Mouse (Mus musculus) thymus, postnatal 25 days (tissue): ENCODE results near the gene C130050O18Rik.

Experiments
- DNase-seq: peaks from one replicate; pipeline ENCODE4 v3.0.0; 2022

C130050O18Rik gene

DNA sequence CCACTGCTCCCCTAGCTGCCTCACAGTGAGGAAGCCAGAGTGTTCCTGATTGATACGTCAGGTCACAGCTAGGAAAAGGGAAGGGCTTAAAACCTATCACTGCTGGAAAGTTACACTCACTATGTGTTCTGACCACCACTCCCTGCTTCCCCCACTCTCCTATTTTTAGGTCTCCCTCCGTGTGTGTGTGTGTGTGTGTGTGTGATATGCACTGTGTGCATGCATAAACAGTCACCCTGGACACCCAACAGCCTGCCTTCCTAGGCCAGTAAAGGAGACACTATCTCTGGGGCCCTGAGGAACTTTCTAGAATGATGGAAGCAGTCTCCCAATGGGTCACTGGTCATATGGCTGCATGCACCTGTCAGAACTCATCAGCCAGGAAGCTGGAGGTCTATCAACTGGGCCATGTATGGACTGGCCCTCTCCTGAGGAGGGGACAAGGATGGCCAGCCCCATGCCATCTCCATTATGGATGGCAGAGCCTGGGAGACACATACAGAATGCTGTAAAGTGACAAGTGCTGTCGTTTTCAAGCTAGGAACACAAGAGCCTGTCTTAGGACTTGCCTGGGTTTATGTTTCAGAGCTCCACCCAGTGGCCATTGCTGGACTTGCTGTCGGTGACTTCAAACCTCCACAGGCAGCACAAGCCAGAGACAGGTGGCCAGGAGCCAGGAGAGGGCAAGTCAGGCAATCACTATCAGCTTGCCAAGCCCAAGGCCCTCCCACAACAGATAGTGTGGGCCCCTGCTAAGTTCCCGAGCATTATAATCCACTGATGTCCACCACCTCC is 6.9 kb upstream of the C130050O18Rik start:
- DNase-seq = peak; percentile 91

DNA sequence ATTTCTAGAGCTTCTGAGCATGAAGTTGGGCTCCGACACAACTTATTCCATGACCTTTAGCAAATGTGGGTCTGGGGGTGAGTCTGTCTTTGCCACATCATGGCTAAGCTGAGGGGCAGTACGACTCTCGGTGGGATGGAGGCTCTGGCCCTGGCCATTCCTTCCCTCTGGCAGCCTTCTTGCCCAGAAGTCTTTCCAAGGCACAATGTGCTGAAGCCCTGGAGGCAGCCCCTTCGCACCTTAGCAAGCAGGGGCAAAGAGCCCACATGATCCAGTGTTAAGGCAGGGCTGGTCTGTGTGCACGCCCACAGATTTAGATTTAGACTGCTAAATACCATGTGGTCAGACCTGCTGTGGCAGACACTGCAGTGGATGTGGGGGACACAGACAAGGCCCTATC is 6.3 kb upstream of the C130050O18Rik start:
- no peak for DNase-seq

DNA sequence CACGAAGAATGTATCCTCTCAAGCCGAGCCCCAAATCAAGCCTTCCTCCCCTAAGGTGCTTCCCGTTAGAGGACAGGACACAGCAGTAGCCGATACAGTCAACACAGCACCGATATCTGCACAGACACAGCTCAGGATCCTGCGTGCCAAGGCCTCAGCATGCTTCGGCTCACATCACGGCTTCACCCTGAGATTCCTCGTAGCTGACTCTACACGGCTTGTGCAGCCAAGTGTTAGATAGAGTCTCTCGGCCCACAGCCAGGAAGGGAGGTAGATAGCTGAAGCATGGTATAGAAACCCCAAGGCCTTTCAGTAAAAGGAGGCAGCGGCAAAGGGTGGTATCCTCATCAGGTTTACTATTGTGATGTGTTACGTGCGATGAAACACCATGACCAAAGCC is 5.1 kb upstream of the C130050O18Rik start:
- no peak for DNase-seq

DNA sequence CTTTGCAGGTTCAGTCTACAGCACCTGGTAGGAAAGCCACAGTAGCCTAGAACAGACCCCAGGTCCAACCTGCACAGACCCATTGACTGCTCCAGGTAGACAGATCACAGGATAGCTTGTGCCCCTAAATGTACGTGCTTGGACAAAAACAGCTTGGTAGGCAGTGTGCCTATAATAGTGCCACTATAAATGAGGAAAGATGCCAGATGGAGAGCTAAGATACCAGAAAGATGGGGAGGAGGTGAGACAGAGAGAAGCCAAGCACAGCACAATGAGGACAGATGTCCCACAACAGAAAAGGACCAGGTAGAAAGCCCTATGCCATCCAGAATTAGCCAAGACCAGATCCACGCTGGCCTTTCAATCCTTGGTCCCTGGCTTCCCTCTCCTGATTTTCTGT is 3.0 kb upstream of the C130050O18Rik start:
- DNase-seq = no peak

DNA sequence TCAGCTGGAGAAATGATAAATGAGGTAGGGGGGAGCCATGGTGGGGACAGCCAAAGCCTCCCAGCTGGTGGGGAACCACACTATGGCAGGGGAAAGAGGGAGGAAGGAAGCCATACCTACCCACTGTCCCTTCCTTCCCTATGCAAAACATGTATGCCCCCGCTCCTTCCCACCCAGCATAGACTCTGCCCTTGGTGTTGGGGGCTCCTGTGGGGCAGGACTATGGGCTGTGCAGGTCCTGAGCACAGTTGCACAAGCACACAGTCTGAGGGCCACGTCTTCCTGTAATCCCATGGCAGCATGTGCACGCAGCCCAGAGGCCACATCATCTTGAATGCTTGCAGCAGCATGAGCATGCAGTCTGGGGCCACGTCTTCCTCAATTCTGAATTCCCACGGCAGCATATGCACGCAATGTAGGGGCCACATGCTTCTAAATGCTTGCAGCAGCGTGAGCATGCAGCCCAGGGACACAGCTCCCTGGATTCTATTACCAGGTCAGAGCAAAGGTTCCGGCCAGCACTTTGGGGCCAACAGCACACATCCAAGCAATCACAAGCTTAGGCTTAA is 1.3 kb upstream of the C130050O18Rik start:
- DNase-seq = no peak

DNA sequence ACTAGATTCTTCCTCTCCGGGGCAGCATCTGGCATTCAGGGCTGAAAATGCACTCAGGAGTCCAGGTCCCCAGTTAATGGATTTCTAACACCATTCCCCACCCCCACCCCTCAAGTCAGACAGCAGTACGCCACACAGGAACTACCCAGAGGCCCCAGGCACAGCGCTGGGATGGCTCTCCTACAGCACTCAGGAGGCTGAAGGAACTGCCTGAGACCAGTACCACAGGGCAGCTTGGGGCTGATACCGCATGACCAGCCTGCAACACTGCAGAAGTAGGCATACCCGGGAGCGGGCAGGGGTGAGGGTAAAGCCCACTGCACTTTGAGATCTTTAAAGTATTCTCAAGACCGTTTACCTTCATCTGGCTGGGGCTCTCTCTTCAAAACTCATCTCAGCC is 398 bp downstream of the C130050O18Rik start:
- DNase-seq = no peak

DNA sequence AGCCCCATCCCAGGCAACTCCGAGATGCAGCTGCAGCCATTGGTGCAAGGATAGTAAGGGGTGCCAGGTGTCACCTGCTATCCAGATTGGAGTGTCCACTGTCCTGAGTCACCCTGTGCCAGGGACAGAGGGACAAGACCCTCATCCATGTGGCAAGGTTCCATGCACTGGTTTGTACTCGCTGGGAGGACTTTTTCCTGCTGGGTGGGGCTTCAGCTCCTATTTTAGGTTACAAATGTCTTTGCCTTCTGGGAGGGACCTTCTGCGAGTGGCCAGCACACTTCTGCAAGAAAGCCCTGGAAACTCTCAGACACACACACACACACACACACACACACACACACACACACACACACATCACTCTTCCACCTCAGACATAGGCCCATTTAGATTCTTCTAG is 873 bp downstream of the C130050O18Rik start:
- DNase-seq = no peak

DNA sequence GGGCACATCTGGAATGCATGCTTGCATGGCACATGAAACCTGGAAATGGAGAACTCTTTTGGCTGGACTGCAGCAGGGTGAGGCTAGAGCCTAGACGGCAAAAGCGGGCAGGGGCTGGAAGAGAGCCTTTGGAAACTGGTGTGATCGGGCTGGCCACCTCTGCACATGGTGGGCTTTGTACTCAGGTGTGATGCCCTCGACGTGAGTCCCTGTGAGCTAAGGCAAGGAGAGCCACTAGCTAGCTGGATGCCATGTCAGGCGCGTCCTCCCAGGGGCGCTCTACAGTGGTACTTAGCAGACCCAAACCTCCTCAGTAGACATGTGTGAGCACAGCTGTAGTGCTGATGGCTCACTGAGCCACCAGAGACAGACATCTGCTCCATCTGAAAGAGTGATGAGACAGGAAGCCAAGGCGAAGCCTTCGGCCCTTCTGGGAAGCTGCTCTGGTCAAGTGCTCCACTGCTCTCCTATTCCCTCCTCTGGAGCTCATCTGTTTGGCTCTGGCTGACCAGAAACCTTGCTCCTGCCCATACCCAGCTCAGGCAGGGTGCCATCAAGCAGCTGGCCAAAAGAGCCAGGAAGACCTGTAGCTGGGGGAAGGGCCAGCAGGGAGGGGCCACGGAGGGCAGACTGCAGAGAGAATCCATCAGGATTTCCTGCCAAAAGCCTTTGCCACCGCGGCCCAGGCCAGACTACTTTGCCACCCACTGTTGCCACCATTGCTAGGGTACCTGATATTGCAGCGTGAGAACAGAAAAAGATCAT is 2.2 kb downstream of the C130050O18Rik start:
- DNase-seq = no peak

DNA sequence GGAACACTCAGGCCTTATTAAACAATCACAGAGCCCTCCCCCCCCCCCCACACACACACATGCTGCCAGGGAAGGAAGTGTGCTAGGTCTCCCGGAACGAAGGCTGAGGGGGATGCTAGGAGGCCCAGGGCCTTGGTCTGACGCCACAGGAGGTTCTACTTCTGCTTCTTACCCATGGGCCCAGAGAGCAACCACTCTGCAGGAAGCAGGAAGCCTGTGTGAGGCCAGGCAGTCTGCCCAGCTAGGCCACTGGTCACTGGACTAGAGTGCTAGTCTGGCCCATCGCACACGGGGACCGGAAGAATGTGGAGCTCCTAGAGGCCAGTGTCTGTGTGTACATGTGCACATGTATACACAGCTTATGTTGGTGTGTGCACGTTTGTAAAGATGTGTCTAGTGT is 3.4 kb downstream of the C130050O18Rik start:
- DNase-seq = no peak

DNA sequence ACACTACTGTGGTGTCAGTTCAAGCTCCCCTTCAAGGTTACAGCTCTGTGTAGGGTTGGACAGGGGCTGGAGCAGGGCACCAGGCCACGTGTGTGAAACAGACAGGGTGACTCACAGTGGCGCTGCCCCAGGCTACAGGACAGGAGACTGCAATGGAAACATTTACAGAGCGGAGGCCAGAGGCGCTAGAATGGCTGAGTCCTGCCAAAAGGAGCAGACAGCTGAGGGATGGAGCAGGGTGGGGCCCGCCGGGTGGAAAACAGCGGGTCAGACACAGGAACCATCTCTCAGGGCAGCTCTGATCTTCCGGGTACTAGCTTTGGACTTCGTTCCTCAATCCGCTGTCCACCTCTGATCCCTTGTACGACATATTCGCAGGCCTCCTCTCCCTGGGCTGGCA is 4.3 kb downstream of the C130050O18Rik start:
- no peak for DNase-seq

DNA sequence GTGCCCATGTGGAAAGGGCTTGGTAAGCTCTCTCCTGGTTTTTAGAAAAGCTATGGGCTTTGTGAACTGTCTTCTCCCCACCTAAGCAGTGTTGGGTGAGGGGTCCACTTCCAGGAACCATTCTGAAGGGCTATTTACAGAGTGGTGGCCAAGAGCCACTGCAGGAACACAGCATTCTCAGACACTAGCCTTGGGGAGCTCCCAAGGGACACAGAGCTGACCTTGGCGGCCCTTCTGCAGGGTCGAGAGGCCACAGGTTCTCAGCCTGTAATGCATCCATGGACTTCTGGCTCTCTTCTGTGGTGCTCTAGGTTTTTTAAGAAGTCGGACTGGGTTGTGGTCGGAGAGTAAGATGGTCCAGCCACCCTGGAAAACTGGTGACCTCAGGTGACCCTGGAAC is 5.0 kb downstream of the C130050O18Rik start:
- no peak for DNase-seq

DNA sequence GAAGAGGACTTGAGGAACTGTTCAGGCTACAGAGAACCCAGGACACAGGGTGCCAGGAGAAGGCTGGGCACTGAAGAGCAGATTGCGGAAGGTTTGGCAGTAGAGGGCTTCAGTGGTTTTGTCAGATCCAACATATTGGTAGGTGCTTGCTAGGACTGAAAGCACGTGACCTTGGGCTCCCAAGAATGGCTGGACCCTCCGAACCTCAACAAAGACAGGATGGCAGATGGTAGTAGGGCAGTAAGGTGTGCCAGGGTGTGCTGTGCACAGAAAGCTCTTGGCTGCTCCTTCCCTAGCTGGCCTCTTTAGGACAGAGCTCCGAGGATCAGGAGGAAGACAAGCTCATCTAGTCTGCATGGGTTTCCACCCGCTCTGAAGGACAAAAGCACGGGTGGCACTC is 6.0 kb downstream of the C130050O18Rik start:
- DNase-seq = no peak

DNA sequence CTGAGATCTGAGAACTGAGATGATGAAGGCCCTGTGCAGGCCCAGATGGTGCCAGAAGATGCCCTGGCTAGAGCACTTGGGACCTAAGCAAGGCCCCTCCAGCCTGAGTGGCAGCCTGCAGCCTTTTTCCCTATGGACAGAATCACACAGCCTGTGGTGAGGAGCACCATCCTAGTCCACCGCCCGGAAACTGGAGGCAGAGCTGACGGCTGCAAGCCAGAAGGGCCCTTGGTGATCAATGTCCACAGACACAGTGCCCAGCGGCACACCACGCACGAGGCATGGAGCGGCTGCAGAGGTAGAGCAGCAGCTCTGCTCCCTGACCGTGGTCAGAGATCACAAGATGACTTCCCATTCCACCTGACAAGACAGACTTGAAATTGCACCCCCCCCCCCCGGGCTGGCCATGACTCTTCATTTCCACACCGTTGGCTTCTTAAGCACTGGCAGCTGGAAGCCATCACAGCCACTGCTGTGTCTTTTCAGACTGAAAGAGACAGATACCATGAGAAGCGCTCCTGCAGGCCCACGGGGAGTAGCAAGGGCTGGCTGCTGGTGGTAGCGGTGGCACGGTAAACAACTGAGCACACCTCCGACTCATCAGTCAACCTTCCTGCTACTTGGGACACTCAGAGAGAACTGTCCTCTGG is 6.7 kb downstream of the C130050O18Rik start:
- DNase-seq = no peak

DNA sequence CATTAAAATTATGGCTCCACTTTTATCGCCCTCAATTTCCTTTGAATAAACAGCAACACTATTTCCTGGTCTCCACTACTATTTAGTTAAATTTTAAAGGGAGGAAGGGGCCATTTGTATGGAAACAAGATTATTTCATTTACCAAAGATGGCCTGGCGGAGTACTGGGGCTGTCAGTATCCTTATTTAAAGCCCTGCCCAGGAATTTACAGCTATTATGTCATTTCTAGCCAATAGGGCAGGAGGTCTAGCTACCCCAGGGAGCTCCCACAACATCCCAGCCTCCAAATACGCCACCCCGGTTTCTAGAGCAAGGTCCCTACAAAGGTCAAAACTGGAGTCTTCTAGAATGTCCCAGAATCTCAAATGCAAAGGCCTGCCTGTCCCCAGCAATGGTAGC is 8.5 kb downstream of the C130050O18Rik start:
- no peak for DNase-seq

DNA sequence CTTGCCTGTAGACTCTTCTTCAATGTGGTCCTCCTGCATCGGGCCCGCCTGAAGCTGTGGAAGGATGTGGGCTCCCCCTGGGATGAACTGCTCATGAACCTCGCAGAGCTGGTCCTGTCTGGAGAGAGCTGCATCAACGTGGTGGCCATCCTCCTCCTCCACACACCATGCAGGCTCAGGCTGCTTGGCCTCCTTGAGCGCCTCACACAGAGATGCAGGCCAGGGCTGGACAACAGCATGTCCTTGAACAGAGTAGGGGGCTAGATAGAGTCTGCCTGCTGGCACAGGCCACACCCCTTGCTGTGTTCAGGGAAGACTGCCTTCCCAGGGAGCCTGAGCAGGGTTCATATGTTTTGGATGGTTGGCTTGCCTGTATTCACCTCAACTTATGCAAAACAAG is 9.9 kb downstream of the C130050O18Rik start:
- no peak for DNase-seq

DNA sequence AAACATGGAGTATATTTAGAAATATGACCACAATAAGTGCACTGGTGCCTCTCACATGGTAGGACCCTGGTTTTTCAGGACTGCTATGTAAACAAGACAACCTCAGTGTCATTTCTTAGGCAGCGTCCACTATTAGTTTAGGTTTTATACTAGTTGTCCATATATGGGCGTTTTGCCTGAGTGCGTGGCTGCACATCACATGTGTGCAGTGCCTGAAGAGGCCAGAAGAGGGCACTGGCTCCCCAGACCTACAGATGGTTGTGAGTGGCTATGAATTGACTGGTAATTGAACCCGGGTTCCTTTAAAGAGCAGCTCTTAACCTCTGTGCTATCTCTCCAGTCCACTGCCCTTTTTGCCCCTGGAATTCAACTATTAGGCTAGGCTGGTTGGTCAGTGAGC is 11.9 kb downstream of the C130050O18Rik start:
- peak; percentile 44 for DNase-seq

DNA sequence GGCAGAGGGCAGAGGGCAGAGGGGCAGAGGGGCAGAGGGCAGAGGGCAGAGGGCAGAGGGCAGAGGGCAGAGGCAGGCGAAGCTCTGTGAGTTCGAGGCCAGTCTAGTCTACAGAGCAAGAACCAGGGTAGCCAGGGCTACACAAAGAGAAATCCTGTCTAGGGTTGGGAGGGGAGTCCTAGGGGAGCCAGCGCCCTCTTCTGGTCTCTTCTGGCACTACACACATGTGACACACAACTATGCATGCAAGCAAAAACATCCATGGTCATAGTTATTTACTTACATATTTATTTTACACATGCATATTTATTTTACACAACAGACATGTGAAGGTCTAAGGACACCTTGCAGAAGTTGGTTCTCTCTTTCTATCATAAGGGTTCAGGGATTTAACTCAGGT is 12.4 kb downstream of the C130050O18Rik start:
- no peak for DNase-seq

DNA sequence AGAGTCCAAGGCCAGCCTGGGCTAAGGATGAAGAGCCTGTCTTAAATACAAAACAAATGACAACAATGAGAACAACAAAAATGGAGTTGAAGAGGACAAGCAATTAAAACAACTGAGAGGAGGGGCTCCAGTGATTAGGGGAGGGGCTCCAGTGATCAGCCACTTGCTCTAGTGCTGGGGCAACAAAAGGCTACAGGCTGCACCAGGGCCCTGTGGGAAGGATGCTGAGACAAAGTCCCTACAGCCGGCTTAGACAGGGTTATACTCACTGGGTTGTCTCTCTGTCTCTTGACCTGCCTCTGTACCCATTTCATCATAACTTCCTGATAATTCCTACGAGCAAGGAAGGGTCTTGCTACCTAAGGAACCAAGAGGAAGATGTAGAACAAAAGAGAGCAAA is 13.0 kb downstream of the C130050O18Rik start:
- no peak for DNase-seq

DNA sequence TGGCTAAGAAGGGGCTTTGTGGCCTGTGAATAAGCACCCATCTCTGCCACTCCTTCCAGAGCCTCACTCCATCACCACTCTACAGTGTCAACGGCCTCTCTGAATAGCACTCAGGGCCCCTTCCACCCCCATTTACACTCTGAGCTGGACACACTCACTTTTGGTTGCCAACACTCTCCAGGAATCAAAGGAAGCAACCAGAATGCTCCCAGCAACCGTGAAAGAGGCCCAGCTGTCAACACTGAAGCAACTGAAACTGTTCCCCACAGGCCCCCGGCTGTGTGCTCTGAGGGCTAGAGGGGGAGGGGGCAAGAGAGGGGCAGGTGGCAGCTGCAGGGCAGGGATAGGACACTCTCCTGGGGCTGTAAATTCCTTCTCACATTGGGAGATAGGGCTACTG is 13.6 kb downstream of the C130050O18Rik start:
- peak; percentile 72 for DNase-seq

DNA sequence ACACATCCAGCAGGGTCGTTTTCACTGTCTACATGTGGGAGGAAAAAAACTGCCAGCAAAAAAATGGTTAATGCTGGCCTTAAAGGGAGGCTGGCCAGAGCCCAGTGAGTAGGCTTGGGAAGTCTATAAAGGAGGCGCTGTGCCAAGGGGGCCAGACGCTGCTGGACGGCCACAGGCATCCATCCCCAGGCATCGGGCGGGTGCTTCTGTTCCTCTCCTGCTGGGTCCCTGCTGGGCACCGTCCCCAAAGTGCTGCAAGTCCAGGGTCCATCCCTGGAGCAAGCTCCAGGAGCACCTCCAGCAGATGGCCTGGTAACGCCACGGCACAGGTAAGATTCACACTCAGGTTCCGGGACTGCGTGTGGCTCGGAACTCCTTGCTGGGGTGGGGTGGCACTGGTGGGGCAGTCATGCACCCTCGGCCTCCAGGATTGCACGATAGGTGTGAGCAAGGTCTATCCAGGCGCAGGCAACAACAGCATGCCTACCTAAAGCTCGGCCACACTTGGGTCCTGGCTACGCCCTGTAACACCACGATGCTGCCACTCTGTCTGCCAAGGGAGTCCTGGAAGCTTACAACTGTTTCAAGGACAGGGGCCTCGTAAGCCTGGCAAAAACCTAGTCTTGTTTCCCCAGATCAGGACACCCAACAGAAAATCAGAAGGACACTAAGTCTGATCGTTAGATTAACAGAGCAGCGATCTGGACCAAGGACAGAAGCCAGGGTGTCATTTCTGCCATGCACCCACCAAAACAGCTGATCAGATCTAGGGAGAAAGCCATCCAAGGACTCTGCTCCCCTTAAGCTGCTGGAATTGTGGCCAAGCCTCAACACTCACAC is 18.2 kb downstream of the C130050O18Rik start, which contains the start of gene Gper1:
TSS of gene Gper1 (plus strand) at position 126 of the 840 bp plus-strand sequence.
- DNase-seq = no peak

DNA sequence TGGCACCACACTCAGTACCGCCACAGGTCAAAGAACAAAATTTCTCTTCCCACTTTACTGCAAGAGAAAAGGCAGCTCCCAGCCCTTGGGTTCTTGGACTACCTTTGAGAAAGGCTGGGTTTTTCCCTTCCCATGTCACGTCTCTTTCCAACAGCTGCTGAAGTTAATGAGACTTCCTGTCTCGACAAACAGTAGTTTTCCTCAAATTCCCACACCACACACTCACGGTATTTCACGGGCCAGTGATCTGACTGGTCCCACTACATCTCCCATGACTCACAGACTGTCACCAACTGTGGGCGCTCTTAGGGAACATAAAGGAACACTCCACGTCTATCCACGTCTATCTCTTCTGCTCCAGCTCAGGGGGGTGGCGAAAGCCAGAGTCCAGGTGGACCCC is 20.1 kb downstream of the C130050O18Rik start:
- DNase-seq = no peak

DNA sequence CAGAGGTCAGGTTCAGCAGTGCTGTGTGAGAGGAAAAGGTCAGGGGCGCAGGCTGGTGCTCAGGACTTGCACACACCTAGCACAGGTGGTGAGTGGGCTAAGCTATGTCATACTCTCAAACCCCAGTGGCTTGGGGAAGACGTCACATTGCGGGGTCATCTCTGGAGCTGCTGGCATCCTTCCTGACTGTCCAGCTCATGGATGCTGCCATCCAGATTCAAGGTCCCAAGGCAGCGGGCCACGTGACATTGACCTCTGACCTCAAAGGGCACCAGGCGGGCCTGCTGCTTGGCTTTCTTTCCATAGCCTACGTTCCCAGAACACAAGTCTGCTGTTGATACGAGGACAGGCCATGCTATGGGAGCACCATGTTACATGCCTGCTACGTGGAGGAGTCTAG is 21.9 kb downstream of the C130050O18Rik start:
- no peak for DNase-seq

DNA sequence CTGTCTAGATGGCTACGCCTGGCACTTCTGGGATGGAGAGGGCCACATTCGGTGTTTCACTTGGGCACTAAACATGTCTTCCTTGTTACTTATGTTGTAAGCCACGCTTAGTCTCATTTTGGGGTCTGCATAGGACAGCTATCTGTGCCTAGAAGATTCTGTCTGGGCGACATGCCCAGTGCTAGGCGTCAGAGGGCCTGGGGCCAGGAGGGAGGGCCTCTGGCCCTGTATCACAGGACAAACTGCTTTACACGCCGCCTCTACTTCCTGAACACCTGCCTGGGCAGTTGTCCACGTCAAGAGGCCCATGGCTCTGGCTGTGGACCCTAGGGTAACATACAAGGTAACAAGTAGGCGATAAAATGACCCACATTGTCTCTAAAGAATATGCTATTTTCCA is 22.9 kb downstream of the C130050O18Rik start:
- no peak for DNase-seq
